ENCODE assay signal across 8 mouse cellular contexts in genomic region chr5:115235323-115235771, GRCm38 (mm10). TPM values are rescaled to one million over a fixed set of nuclear protein-coding genes. Genes with fewer than 3 reads are reported as not detected.
DNase-seq lines count a peak whose midpoint lies in the region; ATAC-seq and TF ChIP-seq lines count a peak whose summit lies in the region.

No protein-coding gene starts in this region.

- peaks cover 16% of the 10 kb centered on the region for H3K27me3 ChIP-seq in embryonic facial prominence, embryonic 13.5 days
- H3K27me3 ChIP-seq in limb, embryonic 10.5 days (ENCODE audit: low read depth, poor library complexity, severe bottlenecking) = peaks cover 26% of the 10 kb centered on the region
- H3K27me3 ChIP-seq in midbrain, embryonic 10.5 days (ENCODE audit: low read depth, poor library complexity, severe bottlenecking) = peaks cover 80% of the 10 kb centered on the region
- H3K27me3 ChIP-seq in small intestine, adult 2 months (ENCODE audit: control insufficient read depth, insufficient read depth, low read length) = no peaks in the 10 kb centered on the region

- peaks cover 7% of the 10 kb centered on the region for H3K36me3 ChIP-seq in embryonic facial prominence, embryonic 13.5 days
- peaks cover 8% of the 10 kb centered on the region for H3K36me3 ChIP-seq in limb, embryonic 10.5 days
- H3K36me3 ChIP-seq in midbrain, embryonic 10.5 days = peaks cover 9% of the 10 kb centered on the region
- H3K36me3 ChIP-seq in small intestine, adult 2 months (ENCODE audit: control insufficient read depth, insufficient read depth, low read length) = peaks cover 3% of the 10 kb centered on the region; the same call in 1 of the 2 replicates

- peak overlapping the region; percentile 28; the same call in 1 of the 2 replicates for H3K27ac ChIP-seq in embryonic facial prominence, embryonic 13.5 days
- H3K27ac ChIP-seq in limb, embryonic 10.5 days = peak overlapping the region; percentile 83
- peak overlapping the region; percentile 72 for H3K27ac ChIP-seq in midbrain, embryonic 10.5 days (replicated peaks)
- H3K27ac ChIP-seq in small intestine, adult 2 months (ENCODE audit: insufficient read depth, low read depth, low read length) = no peak overlapping the region

- peak; percentile 49; the same call in 1 of the 2 replicates for ATAC-seq in embryonic facial prominence, embryonic 13.5 days (ENCODE audit: insufficient number of reproducible peaks, insufficient read depth, low FRiP score, low TSS enrichment, low read depth)

- TF ChIP-seq POLR2A in small intestine, adult 2 months (IDR thresholded peaks at IDR 0.05; ENCODE audit: low read depth, low read length) = no peak

- 1% methylated on average over 45 of the region's 45 CpGs for WGBS in embryonic facial prominence, embryonic 13.5 days
- under 1% methylated on average over 45 of the region's 45 CpGs for WGBS in limb, embryonic 10.5 days
- 2% methylated on average over 45 of the region's 45 CpGs for WGBS in midbrain, embryonic 10.5 days
- WGBS in small intestine, adult 2 months = 3% methylated on average over 45 of the region's 45 CpGs

- peaks cover 22% of the 10 kb centered on the region for H3K4me1 ChIP-seq in embryonic facial prominence, embryonic 13.5 days
- peaks cover 63% of the 10 kb centered on the region for H3K4me1 ChIP-seq in limb, embryonic 10.5 days
- peaks cover 40% of the 10 kb centered on the region for H3K4me1 ChIP-seq in midbrain, embryonic 10.5 days
- H3K4me1 ChIP-seq in small intestine, adult 2 months (ENCODE audit: control insufficient read depth, insufficient read depth, insufficient read length, low read length) = 0 out of 2 replicates have a peak, but pooled peaks cover 2% of the 10 kb centered on the region

- DNase-seq in 3134 (ENCODE audit: extremely low read depth, insufficient read length, low spot score) = peak; percentile 64
- DNase-seq in adrenal gland, adult (ENCODE audit: inconsistent age in 2 of 2, low spot score in 1 of 2) = peak; percentile 86 to 92
- DNase-seq in heart, adult 18-20 months = peak; percentile 81 to 84
- DNase-seq in kidney, adult 11 months = peak; percentile 49
- peak; percentile 67 for DNase-seq in limb, embryonic 10.5 days (ENCODE audit: low spot score)
- no peak for DNase-seq in midbrain, embryonic 10.5 days (ENCODE audit: low spot score)

- no peaks in the 10 kb centered on the region for H3K9me3 ChIP-seq in embryonic facial prominence, embryonic 13.5 days
- no peaks in the 10 kb centered on the region for H3K9me3 ChIP-seq in limb, embryonic 10.5 days (replicated peaks)
- H3K9me3 ChIP-seq in midbrain, embryonic 10.5 days (replicated peaks) = no peaks in the 10 kb centered on the region

- peak overlapping the region; percentile 91 for H3K4me2 ChIP-seq in embryonic facial prominence, embryonic 13.5 days

- TF ChIP-seq CTCF in small intestine, adult 2 months (IDR thresholded peaks at IDR 0.05; ENCODE audit: extremely low read depth, insufficient read length, insufficient replicate concordance, low read depth, low read length) = no peak

- H3K4me3 ChIP-seq in embryonic facial prominence, embryonic 13.5 days = peak overlapping the region; percentile 58
- peak overlapping the region; percentile 66 for H3K4me3 ChIP-seq in limb, embryonic 10.5 days
- H3K4me3 ChIP-seq in midbrain, embryonic 10.5 days = peak overlapping the region; percentile 65
- peak overlapping the region; percentile 61 for H3K4me3 ChIP-seq in small intestine, adult 2 months (ENCODE audit: low read depth, low read length)

- peak overlapping the region; percentile 72 for H3K9ac ChIP-seq in embryonic facial prominence, embryonic 13.5 days

RNA-seq across cellular contexts. Expression of gene Pop5, which starts 0.3 kb away (rescaled TPM):
- polyA plus RNA-seq in embryonic facial prominence, embryonic 13.5 days (2015; fragmentation: Nextera tagmentation; extraction: Ambion mirVana) = 83.5 and 88.1 TPM in 2 replicates
- 10 to 100 TPM; 35.6 to 37.4 TPM for total RNA-seq in heart, adult 18-20 months (2021)
- 130 and 157 TPM in 2 replicates for polyA plus RNA-seq in limb, embryonic 10.5 days (2016; fragmentation: Nextera tagmentation; extraction: Ambion mirVana)
- 104 and 113 TPM in 2 replicates for polyA plus RNA-seq in midbrain, embryonic 10.5 days (2016; fragmentation: Nextera tagmentation; extraction: Ambion mirVana)
- polyA plus RNA-seq in small intestine, adult 2 months (2012; rRNA removed) = 68.6 and 74.5 TPM in 2 replicates

RNA-seq across cellular contexts. Expression of gene Rnf10, which starts 37.4 kb away (rescaled TPM):
- 129 and 136 TPM in 2 replicates for polyA plus RNA-seq in embryonic facial prominence, embryonic 13.5 days (2015; fragmentation: Nextera tagmentation; extraction: Ambion mirVana)
- total RNA-seq in heart, adult 18-20 months (2021) = 100 to 1,000 TPM; 373 to 434 TPM
- polyA plus RNA-seq in limb, embryonic 10.5 days (2016; fragmentation: Nextera tagmentation; extraction: Ambion mirVana) = 159 and 160 TPM in 2 replicates
- 133 and 134 TPM in 2 replicates for polyA plus RNA-seq in midbrain, embryonic 10.5 days (2016; fragmentation: Nextera tagmentation; extraction: Ambion mirVana)
- polyA plus RNA-seq in small intestine, adult 2 months (2012; rRNA removed) = 80.5 and 148 TPM in 2 replicates

RNA-seq across cellular contexts. Expression of gene Cabp1, which starts 41.2 kb away (rescaled TPM):
- polyA plus RNA-seq in embryonic facial prominence, embryonic 13.5 days (2015; fragmentation: Nextera tagmentation; extraction: Ambion mirVana) = 1.3 and 2.0 TPM in 2 replicates
- 1 to 10 TPM; 1.8 to 2.0 TPM for total RNA-seq in heart, adult 18-20 months (2021)
- polyA plus RNA-seq in limb, embryonic 10.5 days (2016; fragmentation: Nextera tagmentation; extraction: Ambion mirVana) = 1.9 and 2.6 TPM in 2 replicates
- 1.2 and 1.3 TPM in 2 replicates for polyA plus RNA-seq in midbrain, embryonic 10.5 days (2016; fragmentation: Nextera tagmentation; extraction: Ambion mirVana)
- polyA plus RNA-seq in small intestine, adult 2 months (2012; rRNA removed) = 0.89 and 1.0 TPM in 2 replicates

RNA-seq across cellular contexts. Expression of gene Coq5, which starts 44.1 kb away (rescaled TPM):
- 42.5 and 43.2 TPM in 2 replicates for polyA plus RNA-seq in embryonic facial prominence, embryonic 13.5 days (2015; fragmentation: Nextera tagmentation; extraction: Ambion mirVana)
- total RNA-seq in heart, adult 18-20 months (2021) = 100 to 1,000 TPM; 150 to 174 TPM
- 54.1 and 57.2 TPM in 2 replicates for polyA plus RNA-seq in limb, embryonic 10.5 days (2016; fragmentation: Nextera tagmentation; extraction: Ambion mirVana)
- polyA plus RNA-seq in midbrain, embryonic 10.5 days (2016; fragmentation: Nextera tagmentation; extraction: Ambion mirVana) = 57.3 and 61.1 TPM in 2 replicates
- polyA plus RNA-seq in small intestine, adult 2 months (2012; rRNA removed) = 4.8 and 6.6 TPM in 2 replicates
